Mouse (Mus musculus) brain, embryonic 14.5 days (tissue): ENCODE data around the gene Sypl2. TPM values are rescaled to one million over a fixed set of nuclear protein-coding genes. Genes with fewer than 3 reads are reported as not detected.

Experiments
- DNase-seq: peaks from one replicate; pipeline ENCODE4 v3.0.0-alpha.2; 2011; ENCODE audit warnings: low read depth
- CTCF ChIP-seq: fragments of 200-500 bp; IDR thresholded peaks from 2 replicates; pipeline ENCODE4 v1.5.1; 2012; ENCODE audit warnings: inconsistent platforms, mild to moderate bottlenecking, moderate library complexity, borderline replicate concordance; ENCODE audit not compliant: insufficient read depth, insufficient read length; ENCODE audit errors: extremely low read depth
- POLR2A ChIP-seq: fragments of 200-500 bp; IDR thresholded peaks from 2 replicates; pipeline ENCODE4 v1.6.1; 2012; ENCODE audit warnings: mild to moderate bottlenecking, inconsistent platforms, borderline replicate concordance; ENCODE audit not compliant: poor library complexity, insufficient read depth, insufficient read length, severe bottlenecking; ENCODE audit errors: extremely low read depth
- polyA plus RNA-seq: library from polyadenylated mRNA; depleted of rRNA; stranded (reverse); fragments of >200 nt; gene quantifications from 2 replicates; pipeline ENCODE4 v1.2.3, GENCODE M21; 2012

Sypl2 gene
- polyA plus RNA-seq, 1 experiment = 1.0 TPM

- TF ChIP-seq CTCF = no peak
- TF ChIP-seq POLR2A = no peak
- no peak for DNase-seq
Observed at GRCm38 (mm10) chr3:108188716-108189490, 37.5 kb downstream of the Sypl2 start.

GRCm38 (mm10) chr3:108187111-108187795, 39.2 kb downstream of the Sypl2 start:
- DNase-seq = no peak
- TF ChIP-seq CTCF = no peak
- no peak for TF ChIP-seq POLR2A

DNA sequence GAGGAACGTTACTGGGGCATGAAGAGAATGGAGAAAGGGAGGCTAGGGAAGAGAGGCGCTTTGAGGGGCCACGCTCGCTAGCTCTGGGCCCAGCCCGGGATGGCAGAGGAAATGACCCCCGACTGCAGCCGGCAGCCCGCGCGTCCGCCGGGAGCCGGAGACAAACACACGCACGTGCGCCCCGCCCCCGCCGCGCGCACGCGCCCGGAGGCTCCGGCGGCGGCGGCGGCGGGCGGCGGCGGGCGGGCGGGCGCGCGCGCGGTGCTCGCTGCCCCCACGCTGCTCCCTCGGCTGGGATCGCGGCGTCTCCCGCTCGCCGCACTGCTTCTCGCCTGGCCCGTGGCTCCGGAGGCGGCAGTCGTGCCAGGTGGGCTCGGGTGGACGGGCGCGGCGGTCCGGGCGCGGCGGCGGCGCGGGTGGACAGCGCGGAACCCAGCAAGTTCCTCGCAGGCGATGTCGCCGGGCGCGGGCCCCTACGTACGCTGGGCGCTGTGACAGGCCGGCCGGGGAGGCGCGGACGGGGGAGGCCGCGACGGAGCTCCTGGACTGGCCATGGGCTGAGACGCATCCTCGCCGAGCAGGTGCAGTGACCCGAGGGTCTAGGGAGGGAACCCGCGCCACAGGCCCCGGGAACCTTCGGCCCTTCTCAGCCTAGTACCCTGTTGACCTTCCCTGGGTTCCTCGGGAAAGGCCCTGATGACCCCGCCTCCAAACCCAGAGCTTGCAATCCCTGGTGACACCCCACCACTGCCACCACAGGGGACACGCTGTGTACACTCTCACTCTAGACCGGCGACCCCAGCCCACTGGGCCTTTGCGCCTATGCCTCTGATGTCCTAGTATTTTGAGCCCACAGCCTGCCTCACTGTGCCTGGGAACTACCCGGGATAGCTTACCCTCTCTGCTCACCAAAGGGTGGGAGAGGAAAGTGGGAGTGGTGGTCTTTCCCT, 40.1 kb downstream of the Sypl2 start, which contains the start of gene Amigo1:
Gene Amigo1, plus strand, starts transcription at position 238 of the 950 bp plus-strand sequence.
- DNase-seq = peak; percentile 78
- TF ChIP-seq CTCF = no peak
- TF ChIP-seq POLR2A = 0 out of 2 replicates have a peak, but pooled peaks have one; percentile 8

- TF ChIP-seq CTCF (no peak), POLR2A (no peak)
- DNase-seq = peak; percentile 47
Observed at GRCm38 (mm10) chr3:108185460-108186097, 40.9 kb downstream of the Sypl2 start.

DNA sequence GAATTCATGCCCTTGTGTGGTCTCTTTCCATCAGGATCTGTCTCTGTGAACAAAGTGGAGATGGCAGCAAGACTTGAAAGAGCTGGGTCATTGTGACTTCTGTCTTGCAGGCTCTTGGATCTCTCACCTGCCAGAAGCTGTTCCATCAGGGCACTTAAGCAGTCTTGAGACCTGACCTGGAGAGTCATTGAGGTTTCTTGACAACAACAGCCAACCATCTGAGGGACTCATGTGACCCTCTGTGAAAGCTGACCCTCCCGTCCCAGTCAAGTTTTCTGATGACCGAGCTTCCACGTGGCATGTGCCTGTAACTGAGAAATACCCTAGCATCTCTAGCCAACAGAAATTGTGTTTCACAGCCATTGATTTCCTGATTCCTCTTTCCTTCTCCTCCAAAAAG, 41.7 kb downstream of the Sypl2 start:
- TF ChIP-seq CTCF (no peak), POLR2A (no peak)
- DNase-seq = no peak

- TF ChIP-seq CTCF (no peak), POLR2A (no peak)
- no peak for DNase-seq
Observed at GRCm38 (mm10) chr3:108180514-108180913, 45.9 kb downstream of the Sypl2 start.

DNA sequence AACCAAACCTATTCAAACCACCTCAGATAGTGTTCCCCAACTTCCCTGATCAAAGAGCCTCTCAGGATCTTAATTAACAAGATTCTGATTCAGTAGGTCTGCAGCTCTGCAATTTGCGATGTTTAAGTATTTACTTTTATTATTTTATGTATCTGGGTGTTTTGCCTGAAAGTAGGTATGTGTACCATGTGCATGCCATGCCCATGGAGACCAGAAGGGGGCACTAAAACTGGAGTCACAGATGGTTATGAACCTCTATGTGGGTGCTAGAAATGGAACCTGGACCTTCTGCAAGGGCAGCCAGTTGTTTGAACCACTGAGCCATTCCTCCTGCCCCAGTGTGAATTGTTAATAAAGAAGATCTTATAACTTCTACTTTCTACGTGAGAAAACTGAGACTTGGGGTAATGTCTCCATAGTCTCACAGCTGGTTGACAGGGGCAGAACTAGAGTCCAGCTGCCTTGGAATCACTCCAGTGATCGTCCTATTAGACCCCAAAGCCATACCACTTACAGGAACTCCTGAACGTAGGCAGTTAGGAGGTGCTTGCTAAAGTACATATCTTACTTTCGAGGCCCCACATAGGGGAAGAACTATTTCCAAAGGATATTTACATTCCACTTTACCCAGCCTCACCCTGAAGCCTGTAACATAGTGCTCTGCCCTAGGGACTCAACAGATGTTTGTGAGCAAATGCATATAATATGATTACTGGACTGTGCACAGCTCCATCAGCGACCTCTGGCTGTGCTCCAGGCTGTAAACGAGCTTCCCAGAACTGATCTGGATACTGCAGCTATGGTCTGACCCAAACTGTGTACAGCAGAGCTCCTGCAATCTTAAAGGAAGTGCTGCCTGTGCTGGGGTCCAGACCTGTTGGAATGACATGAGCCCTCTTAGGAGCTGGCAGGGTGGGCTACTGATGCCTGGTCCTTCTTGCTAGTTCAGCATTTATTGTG, 47.4 kb downstream of the Sypl2 start:
- no peak for DNase-seq
- TF ChIP-seq POLR2A (no peak), CTCF (peak; percentile 13; the same call in 1 of the 2 replicates)

DNA sequence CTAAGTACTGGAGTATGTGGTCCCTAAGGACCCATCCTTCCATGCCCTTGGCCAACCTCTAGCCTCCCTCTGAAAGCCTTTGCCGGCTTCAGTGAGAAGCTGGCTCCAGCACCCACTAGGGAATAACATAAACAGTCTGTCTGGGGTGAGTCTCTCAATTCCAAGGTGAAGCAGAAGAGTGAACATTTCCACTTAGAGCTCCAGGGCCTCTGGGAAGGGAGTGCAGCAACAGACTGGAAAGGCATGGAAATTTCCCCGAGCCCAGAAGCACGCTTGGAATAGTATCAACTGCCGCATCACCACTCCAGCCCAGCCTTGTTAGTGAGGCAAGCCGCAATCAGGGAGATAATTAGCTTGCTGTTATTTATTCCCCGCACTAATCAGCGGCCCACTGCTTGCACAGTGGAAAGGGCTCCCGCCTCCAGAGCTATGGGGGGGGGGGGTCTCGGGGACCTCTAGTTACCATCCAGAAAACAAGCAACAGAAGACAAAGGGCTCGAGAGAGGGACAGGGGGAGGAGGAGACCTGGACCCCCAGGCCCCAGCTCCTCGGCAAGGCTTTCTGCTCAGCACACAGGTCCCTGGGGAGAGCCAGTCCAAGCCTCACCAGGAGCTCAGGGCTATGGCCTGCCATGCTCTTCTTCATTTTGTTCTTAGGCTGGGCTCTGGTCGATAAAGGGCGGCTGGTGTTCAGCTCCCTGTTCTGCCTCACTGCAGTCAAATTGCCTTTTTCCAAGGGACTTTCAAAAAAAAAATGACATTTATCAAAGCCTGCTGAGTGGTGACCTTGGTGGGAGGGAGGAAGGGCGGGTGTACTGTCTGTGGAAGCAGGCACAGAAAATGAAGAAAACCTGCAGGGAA, 51.5 kb downstream of the Sypl2 start:
- DNase-seq = peak; percentile 96
- no peak for TF ChIP-seq CTCF
- TF ChIP-seq POLR2A = no peak

GRCm38 (mm10) chr3:108169199-108169598, 57.2 kb downstream of the Sypl2 start:
- DNase-seq = no peak
- TF ChIP-seq POLR2A (no peak), CTCF (no peak)
